In the genomic region with DNA sequence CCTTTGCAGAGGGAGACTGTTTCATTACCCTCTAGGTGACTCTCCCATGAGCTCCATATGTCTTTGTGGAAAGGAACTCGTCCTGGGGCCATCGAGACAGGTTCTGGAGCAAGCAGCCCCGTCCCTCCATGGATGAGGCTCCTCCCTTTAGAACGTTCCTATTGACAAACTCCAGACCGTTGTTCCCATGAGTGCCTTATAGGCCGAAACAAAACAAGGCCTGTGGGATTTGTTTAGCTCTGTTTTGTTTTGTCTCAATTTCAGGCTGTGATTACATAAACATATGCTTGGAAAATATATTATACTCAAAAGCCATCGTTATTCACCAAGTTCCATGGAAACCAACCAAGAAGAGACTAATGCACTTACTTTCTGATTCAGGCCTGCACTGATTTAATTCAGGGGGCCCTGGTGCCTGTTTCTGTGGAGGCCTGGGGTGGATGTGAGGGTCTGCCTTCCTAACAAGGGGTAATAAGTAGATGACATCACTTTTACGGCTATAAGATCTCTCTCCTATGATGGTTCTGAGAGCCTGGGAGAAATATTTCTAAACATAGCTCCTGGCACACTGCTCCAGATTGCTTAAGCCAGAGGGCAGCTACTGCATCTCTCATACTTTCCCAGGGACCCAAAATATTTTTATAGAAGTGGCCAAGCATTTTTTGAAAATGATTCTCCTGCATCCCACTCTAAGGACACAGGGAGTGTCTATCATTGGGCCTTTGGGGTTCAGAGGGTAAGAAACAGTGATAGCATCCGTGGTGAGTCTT, we compare ENCODE assay signal across 16 mouse cellular contexts.
DNase-seq lines count a peak whose midpoint lies in the region; ATAC-seq lines count a peak whose summit lies in the region.
"Had no signal": no experiment of that assay in that cellular context is flagged by ENCODE, and none has a peak within 500 bp of the region (broad histone marks: within the 10 kb centered on the region; RNA-seq: fewer than 3 reads in every experiment).

No protein-coding gene starts in this region.

- H3K36me3 ChIP-seq in heart, embryonic 12.5 days, result no peaks in the 10 kb centered on the region
- H3K36me3 ChIP-seq in limb, embryonic 13.5 days, result peaks cover 9% of the 10 kb centered on the region; the same call in 1 of the 2 replicates
- H3K36me3 ChIP-seq: forebrain, embryonic 12.5 days; hindbrain, embryonic 15.5 days had no signal

- peaks cover 41% of the 10 kb centered on the region for H3K4me1 ChIP-seq in heart, embryonic 12.5 days (replicated peaks)
- no peaks in the 10 kb centered on the region for H3K4me1 ChIP-seq in brown adipose tissue, adult 24 weeks (ENCODE audit: control insufficient read depth, insufficient read depth, insufficient read length, low read length)
- H3K4me1 ChIP-seq in limb, embryonic 13.5 days, result peaks cover 25% of the 10 kb centered on the region
- H3K4me1 ChIP-seq: forebrain, embryonic 12.5 days; hindbrain, embryonic 15.5 days had no signal

- no peak for ATAC-seq in heart, embryonic 12.5 days (ENCODE audit: insufficient number of reproducible peaks, low FRiP score)
- ATAC-seq in limb, embryonic 13.5 days (ENCODE audit: low FRiP score, low read depth), result peak; percentile 57; the same call in 1 of the 2 replicates

- DNase-seq in heart, postnatal 14 days, result no peak
- DNase-seq in 3T3-L1 (ENCODE audit: low read depth, low spot score), result peak; percentile 60
- no peak for DNase-seq in right cerebral cortex, postnatal 10 days (ENCODE audit: low spot score in 2 of 2)
- no peak for DNase-seq in spleen, postnatal 36 days (ENCODE audit: low spot score in 2 of 2)
- DNase-seq: adrenal gland, postnatal 36 days; cerebellum, adult 11 months; gastrocnemius, postnatal 10 days; kidney, postnatal 10 days; retina, postnatal 1 day; thymus, postnatal 25 days had no signal

- no peaks in the 10 kb centered on the region for H3K9me3 ChIP-seq in heart, embryonic 12.5 days (replicated peaks)
- no peaks in the 10 kb centered on the region for H3K9me3 ChIP-seq in limb, embryonic 13.5 days
- H3K9me3 ChIP-seq: forebrain, embryonic 12.5 days; hindbrain, embryonic 15.5 days had no signal

- H3K4me2 ChIP-seq in heart, embryonic 12.5 days, result no peak overlapping the region
- no peak overlapping the region for H3K4me2 ChIP-seq in limb, embryonic 13.5 days (replicated peaks)
- H3K4me2 ChIP-seq: forebrain, embryonic 12.5 days; hindbrain, embryonic 15.5 days; liver, embryonic 11.5 days had no signal

- H3K27ac ChIP-seq in heart, embryonic 12.5 days (ENCODE audit: poor library complexity, severe bottlenecking), result peak overlapping the region; percentile 69
- H3K27ac ChIP-seq in brown adipose tissue, adult 24 weeks (replicated peaks; ENCODE audit: low read depth, low read length), result 0 out of 2 replicates have a peak overlapping the region, but pooled peaks have one; percentile 0
- H3K27ac ChIP-seq in limb, embryonic 13.5 days, result peak overlapping the region; percentile 72; the same call in 1 of the 2 replicates
- H3K27ac ChIP-seq: forebrain, embryonic 12.5 days; hindbrain, embryonic 15.5 days had no signal

- intact Hi-C loops in heart, postnatal 14 days (cut with DNase I), result no loop called here

- no peak overlapping the region for H3K4me3 ChIP-seq in heart, embryonic 12.5 days
- H3K4me3 ChIP-seq in brown adipose tissue, adult 24 weeks (ENCODE audit: insufficient read depth, low read depth, low read length), result no peak overlapping the region
- no peak overlapping the region for H3K4me3 ChIP-seq in limb, embryonic 13.5 days
- H3K4me3 ChIP-seq: forebrain, embryonic 12.5 days; hindbrain, embryonic 15.5 days had no signal

- no peaks in the 10 kb centered on the region for H3K27me3 ChIP-seq in heart, embryonic 12.5 days (replicated peaks)
- no peaks in the 10 kb centered on the region for H3K27me3 ChIP-seq in limb, embryonic 13.5 days
- H3K27me3 ChIP-seq: forebrain, embryonic 12.5 days; hindbrain, embryonic 15.5 days had no signal

- 44% methylated on average over 9 of the region's 9 CpGs for WGBS in heart, embryonic 12.5 days
- 33% methylated on average over 9 of the region's 9 CpGs for WGBS in limb, embryonic 13.5 days

- no peak overlapping the region for H3K9ac ChIP-seq in heart, embryonic 12.5 days
- H3K9ac ChIP-seq in limb, embryonic 13.5 days, result no peak overlapping the region
- H3K9ac ChIP-seq: forebrain, embryonic 12.5 days; hindbrain, embryonic 15.5 days had no signal

Comparison
In these comparisons a context has a peak if more than half of its experiments do, and no peak if none do; other contexts are left out.
1. H3K27ac ChIP-seq: peak in every context shown above with its lines; median percentile 72 in limb, embryonic 13.5 days; 69 in heart, embryonic 12.5 days; 0 in brown adipose tissue, adult 24 weeks.